Mouse (Mus musculus): ENCODE measurements around the gene Gpat3. TPM values are rescaled to one million over a fixed set of nuclear protein-coding genes. Genes with fewer than 3 reads are reported as not detected.

Gpat3 gene
- 1.6 and 2.8 TPM in 2 replicates for polyA plus RNA-seq (2015; fragmentation: Nextera tagmentation; extraction: Ambion mirVana)

GRCm38 (mm10) chr5:100845485-100845847, at the start of gene Gpat3:
Gene Gpat3 (plus strand): TSS chr5:100845713.
- Histone ChIP-seq H3K4me3 (ENCODE audit: low read length) (peak within 1 kb of the TSS; percentile 70), H3K4me2 (ENCODE audit: low read depth, low read length) (peak within 1 kb of the TSS; percentile 99), H3K9me3 (ENCODE audit: control insufficient read depth, low read length) (peaks cover 5% of the 10 kb centered on the region), H3K27ac (ENCODE audit: low read length) (no peak within 1 kb of the TSS), H3K36me3 (ENCODE audit: control insufficient read depth, insufficient read depth, low read length) (no peaks in the 10 kb centered on the region), H3K4me1 (replicated peaks; ENCODE audit: control insufficient read depth, insufficient read depth, low read length) (peaks cover 7% of the 10 kb centered on the region), H3K27me3 (ENCODE audit: control insufficient read depth, insufficient read depth, low read depth, low read length) (peaks cover 9% of the 10 kb centered on the region), H3K9ac (ENCODE audit: low read length) (peak within 1 kb of the TSS; percentile 72)
- WGBS: under 1% methylated on average over 16 of the region's 16 CpGs
- ATAC-seq (ENCODE audit: low read depth): 0 out of 2 replicates have a peak, but pooled peaks have one; percentile 35

- H3K4me1 ChIP-seq (replicated peaks; ENCODE audit: control insufficient read depth, insufficient read depth, low read length): no peaks in the 10 kb centered on the region; the same call in none of the 2 replicates
- WGBS: under 1% methylated on average over 67 of the region's 67 CpGs
- H3K9me3 ChIP-seq (ENCODE audit: control insufficient read depth, low read length): no peaks in the 10 kb centered on the region
- H3K27me3 ChIP-seq (ENCODE audit: control insufficient read depth, insufficient read depth, low read depth, low read length): no peaks in the 10 kb centered on the region
- H3K9ac ChIP-seq (ENCODE audit: low read length): peak within 1 kb of the TSS; percentile 78
- no peak within 1 kb of the TSS for H3K27ac ChIP-seq (ENCODE audit: low read length)
- peaks cover 4% of the 10 kb centered on the region; the same call in 1 of the 2 replicates for H3K36me3 ChIP-seq (ENCODE audit: control insufficient read depth, insufficient read depth, low read length)
- peak within 1 kb of the TSS; percentile 87 for H3K4me2 ChIP-seq (ENCODE audit: low read depth, low read length)
- peak within 1 kb of the TSS; percentile 88 for H3K4me3 ChIP-seq (ENCODE audit: low read length)
- peak; percentile 97 for ATAC-seq (ENCODE audit: low read depth)
Measured at GRCm38 (mm10) chr5:100798165-100798860, 47.2 kb upstream of the Gpat3 start, which contains the start of the genes Helq and Mrps18c. Gene Helq (minus strand): TSS chr5:100798598. Gene Mrps18c (plus strand): TSS chr5:100798627.

GRCm38 (mm10) chr5:100818341-100818740, 27.2 kb upstream of the Gpat3 start:
- peaks cover 4% of the 10 kb centered on the region; the same call in 1 of the 2 replicates for H3K36me3 ChIP-seq (ENCODE audit: control insufficient read depth, insufficient read depth, low read length)
- H3K9ac ChIP-seq (ENCODE audit: low read length): no peak overlapping the region
- ATAC-seq (ENCODE audit: low read depth): no peak
- no peak overlapping the region for H3K4me3 ChIP-seq (ENCODE audit: low read length)
- no peak overlapping the region for H3K27ac ChIP-seq (ENCODE audit: low read length)
- 0 out of 2 replicates have a peak, but pooled peaks cover 2% of the 10 kb centered on the region for H3K4me1 ChIP-seq (replicated peaks; ENCODE audit: control insufficient read depth, insufficient read depth, low read length)
- no peaks in the 10 kb centered on the region for H3K9me3 ChIP-seq (ENCODE audit: control insufficient read depth, low read length)
- WGBS: 57% methylated on average over 4 of the region's 4 CpGs
- H3K4me2 ChIP-seq (ENCODE audit: low read depth, low read length): no peak overlapping the region
- no peaks in the 10 kb centered on the region for H3K27me3 ChIP-seq (ENCODE audit: control insufficient read depth, insufficient read depth, low read depth, low read length)

- 0 out of 2 replicates have a peak, but pooled peaks cover 2% of the 10 kb centered on the region for H3K4me1 ChIP-seq (replicated peaks; ENCODE audit: control insufficient read depth, insufficient read depth, low read length)
- H3K4me2 ChIP-seq (ENCODE audit: low read depth, low read length): peak overlapping the region; percentile 77
- no peaks in the 10 kb centered on the region for H3K9me3 ChIP-seq (ENCODE audit: control insufficient read depth, low read length)
- WGBS: 22% methylated on average over 16 of the region's 16 CpGs
- H3K4me3 ChIP-seq (ENCODE audit: low read length): peak overlapping the region; percentile 83
- H3K27me3 ChIP-seq (ENCODE audit: control insufficient read depth, insufficient read depth, low read depth, low read length): no peaks in the 10 kb centered on the region
- no peak overlapping the region for H3K27ac ChIP-seq (ENCODE audit: low read length)
- ATAC-seq (ENCODE audit: low read depth): no peak
- peak overlapping the region; percentile 98 for H3K9ac ChIP-seq (ENCODE audit: low read length)
- H3K36me3 ChIP-seq (ENCODE audit: control insufficient read depth, insufficient read depth, low read length): no peaks in the 10 kb centered on the region; the same call in 1 of the 2 replicates
Measured at GRCm38 (mm10) chr5:100819568-100820480, 25.7 kb upstream of the Gpat3 start.

- Histone ChIP-seq H3K27me3 (ENCODE audit: control insufficient read depth, insufficient read depth, low read depth, low read length) (no peaks in the 10 kb centered on the region), H3K36me3 (ENCODE audit: control insufficient read depth, insufficient read depth, low read length) (no peaks in the 10 kb centered on the region), H3K27ac (ENCODE audit: low read length) (peak within 1 kb of the TSS; percentile 75), H3K9ac (ENCODE audit: low read length) (peak within 1 kb of the TSS; percentile 98), H3K4me2 (ENCODE audit: low read depth, low read length) (peak within 1 kb of the TSS; percentile 77), H3K4me1 (replicated peaks; ENCODE audit: control insufficient read depth, insufficient read depth, low read length) (0 out of 2 replicates have a peak, but pooled peaks cover 2% of the 10 kb centered on the region), H3K4me3 (ENCODE audit: low read length) (peak within 1 kb of the TSS; percentile 83), H3K9me3 (ENCODE audit: control insufficient read depth, low read length) (no peaks in the 10 kb centered on the region)
- WGBS: under 1% methylated on average over 63 of the region's 63 CpGs
- ATAC-seq (ENCODE audit: low read depth): peak; percentile 97
Measured at GRCm38 (mm10) chr5:100820483-100821184, 24.9 kb upstream of the Gpat3 start, which contains the start of gene Abraxas1. Gene Abraxas1 (minus strand): TSS chr5:100820965.

GRCm38 (mm10) chr5:100821375-100821774, 24.1 kb upstream of the Gpat3 start:
- H3K4me3 ChIP-seq (ENCODE audit: low read length): peak overlapping the region; percentile 83; the same call in 1 of the 2 replicates
- H3K27ac ChIP-seq (ENCODE audit: low read length): no peak overlapping the region
- H3K4me1 ChIP-seq (replicated peaks; ENCODE audit: control insufficient read depth, insufficient read depth, low read length): 0 out of 2 replicates have a peak, but pooled peaks cover 2% of the 10 kb centered on the region
- ATAC-seq (ENCODE audit: low read depth): peak; percentile 21; the same call in 1 of the 2 replicates
- H3K9ac ChIP-seq (ENCODE audit: low read length): no peak overlapping the region
- H3K9me3 ChIP-seq (ENCODE audit: control insufficient read depth, low read length): no peaks in the 10 kb centered on the region
- H3K36me3 ChIP-seq (ENCODE audit: control insufficient read depth, insufficient read depth, low read length): no peaks in the 10 kb centered on the region
- no peaks in the 10 kb centered on the region for H3K27me3 ChIP-seq (ENCODE audit: control insufficient read depth, insufficient read depth, low read depth, low read length)
- H3K4me2 ChIP-seq (ENCODE audit: low read depth, low read length): peak overlapping the region; percentile 77
- 72% methylated on average over 8 of the region's 8 CpGs for WGBS

GRCm38 (mm10) chr5:100822826-100823225, 22.7 kb upstream of the Gpat3 start:
- Histone ChIP-seq H3K4me2 (ENCODE audit: low read depth, low read length) (no peak overlapping the region), H3K9me3 (ENCODE audit: control insufficient read depth, low read length) (no peaks in the 10 kb centered on the region), H3K27ac (ENCODE audit: low read length) (no peak overlapping the region), H3K9ac (ENCODE audit: low read length) (no peak overlapping the region), H3K4me3 (ENCODE audit: low read length) (no peak overlapping the region), H3K27me3 (ENCODE audit: control insufficient read depth, insufficient read depth, low read depth, low read length) (no peaks in the 10 kb centered on the region), H3K36me3 (ENCODE audit: control insufficient read depth, insufficient read depth, low read length) (no peaks in the 10 kb centered on the region), H3K4me1 (replicated peaks; ENCODE audit: control insufficient read depth, insufficient read depth, low read length) (0 out of 2 replicates have a peak, but pooled peaks cover 2% of the 10 kb centered on the region)
- 66% methylated on average over 7 of the region's 7 CpGs for WGBS
- no peak for ATAC-seq (ENCODE audit: low read depth)

- no peak for ATAC-seq (ENCODE audit: low read depth)
- H3K9me3 ChIP-seq (ENCODE audit: control insufficient read depth, low read length): no peaks in the 10 kb centered on the region
- H3K4me2 ChIP-seq (ENCODE audit: low read depth, low read length): no peak overlapping the region
- no peak overlapping the region for H3K27ac ChIP-seq (ENCODE audit: low read length)
- no peaks in the 10 kb centered on the region for H3K36me3 ChIP-seq (ENCODE audit: control insufficient read depth, insufficient read depth, low read length)
- H3K9ac ChIP-seq (ENCODE audit: low read length): no peak overlapping the region
- H3K4me3 ChIP-seq (ENCODE audit: low read length): no peak overlapping the region
- 15% methylated on average over 2 of the region's 2 CpGs for WGBS
- no peaks in the 10 kb centered on the region for H3K27me3 ChIP-seq (ENCODE audit: control insufficient read depth, insufficient read depth, low read depth, low read length)
- H3K4me1 ChIP-seq (replicated peaks; ENCODE audit: control insufficient read depth, insufficient read depth, low read length): no peaks in the 10 kb centered on the region
Measured at GRCm38 (mm10) chr5:100825975-100826374, 19.5 kb upstream of the Gpat3 start.
